Mouse (Mus musculus) embryonic fibroblast, embryonic 13.5 days (primary cell): ENCODE measurements around the gene Gm20388. TPM values are rescaled to one million over a fixed set of nuclear protein-coding genes. Genes with fewer than 3 reads are reported as not detected.

Experiments used
- H3K27ac ChIP-seq: 2 replicates; pipeline ENCODE4 v1.5.1; 2012; ENCODE audit warnings: low read length, control low read depth, inconsistent platforms; ENCODE audit not compliant: insufficient read depth
- H3K4me1 ChIP-seq: 2 replicates; pipeline ENCODE4 v1.6.1; 2011; ENCODE audit warnings: low read length; ENCODE audit not compliant: control insufficient read depth, insufficient read depth
- H3K4me3 ChIP-seq: 2 replicates; pipeline ENCODE4 v1.5.1; 2011; ENCODE audit warnings: mild to moderate bottlenecking, control low read depth, low read length; ENCODE audit not compliant: insufficient read depth
- CTCF ChIP-seq: IDR thresholded peaks from 2 replicates; pipeline ENCODE4 v1.5.1; 2011; ENCODE audit warnings: mild to moderate bottlenecking, control low read depth, low read length, moderate library complexity, borderline replicate concordance; ENCODE audit not compliant: insufficient read depth
- POLR2A ChIP-seq: IDR thresholded peaks from 2 replicates; pipeline ENCODE4 v1.6.1; 2011; ENCODE audit warnings: low read depth, mild to moderate bottlenecking, control low read depth, low read length, moderate library complexity
- polyA plus RNA-seq: library from polyadenylated mRNA; stranded (reverse); fragments of >200 nt; gene quantifications from 2 replicates; pipeline ENCODE4 v1.2.4, GENCODE M21; 2011; ENCODE audit warnings: low read depth; ENCODE audit not compliant: missing spikeins, insufficient read length

The Gm20388 gene
- polyA plus RNA-seq, 1 experiment: 82.8 TPM

DNA sequence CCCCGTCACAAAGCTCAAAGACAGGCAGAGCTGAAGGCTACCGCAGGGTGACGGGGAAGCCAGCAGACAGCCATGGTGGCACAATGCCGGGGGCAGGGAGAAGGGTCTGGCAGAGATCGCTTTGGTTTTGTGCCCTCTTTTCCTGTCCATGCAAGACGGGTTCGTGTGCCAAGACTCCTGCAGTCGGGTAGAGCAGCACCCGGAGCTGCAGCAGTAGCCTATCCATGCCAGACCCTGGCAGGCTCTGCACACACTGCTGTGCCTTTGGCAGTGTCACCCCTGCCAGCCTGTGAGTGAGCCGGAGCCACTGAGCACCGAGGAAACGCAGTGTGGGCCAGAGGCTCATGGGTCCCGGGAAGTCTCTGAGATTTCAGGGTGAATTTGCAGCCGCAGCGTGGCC is 1363.0 kb downstream of the Gm20388 start:
- TF ChIP-seq CTCF (no peak), POLR2A (no peak)
- Histone ChIP-seq H3K4me3 (no peak overlapping the region), H3K4me1 (no peaks in the 10 kb centered on the region), H3K27ac (no peak overlapping the region)

DNA sequence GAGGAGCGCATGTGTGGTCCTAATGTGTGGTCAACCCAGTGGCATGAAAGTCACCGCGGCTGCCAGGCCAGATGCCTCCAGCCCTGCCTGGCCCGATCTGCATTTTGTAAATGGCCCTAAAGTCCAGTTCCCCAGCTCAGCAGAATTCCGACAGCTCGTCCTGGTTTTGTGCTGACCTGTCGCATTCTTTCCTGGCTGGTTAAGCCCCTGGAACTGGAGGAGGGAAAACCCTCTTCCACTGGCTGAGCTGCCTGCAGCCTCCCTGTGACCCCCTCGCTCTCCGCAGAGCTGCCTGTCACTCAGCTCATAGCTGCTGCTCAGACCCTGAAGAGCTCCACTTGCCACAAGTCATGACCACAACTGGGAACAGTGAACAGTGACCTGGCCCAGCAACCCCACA is 1369.8 kb downstream of the Gm20388 start:
- Histone ChIP-seq H3K4me1 (peaks cover 4% of the 10 kb centered on the region; the same call in 1 of the 2 replicates), H3K27ac (no peak overlapping the region), H3K4me3 (no peak overlapping the region)
- TF ChIP-seq CTCF: no peak
- TF ChIP-seq POLR2A: no peak

DNA sequence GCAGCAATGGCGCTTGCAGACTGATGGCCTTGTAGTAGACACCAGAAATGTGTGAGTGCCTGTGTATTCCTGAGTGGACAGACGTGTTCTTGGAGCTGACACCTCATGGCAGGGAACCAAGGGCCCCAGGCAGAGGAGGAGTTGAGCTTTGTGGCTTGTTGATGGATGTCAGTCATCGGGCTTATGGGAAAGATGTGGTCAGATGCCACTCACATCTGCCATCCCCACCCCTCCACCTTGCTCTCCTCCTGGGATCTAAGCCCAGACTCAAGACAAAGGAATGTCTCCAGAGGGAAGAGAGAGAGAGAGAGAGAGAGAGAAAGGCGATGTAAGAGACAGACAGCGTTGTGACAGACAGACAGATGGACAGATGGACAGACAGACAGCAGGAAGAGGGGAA is 1378.7 kb downstream of the Gm20388 start:
- H3K4me1 ChIP-seq: peaks cover 10% of the 10 kb centered on the region; the same call in 1 of the 2 replicates
- no peak overlapping the region for H3K4me3 ChIP-seq
- no peak overlapping the region for H3K27ac ChIP-seq
- TF ChIP-seq POLR2A: no peak
- no peak for TF ChIP-seq CTCF

DNA sequence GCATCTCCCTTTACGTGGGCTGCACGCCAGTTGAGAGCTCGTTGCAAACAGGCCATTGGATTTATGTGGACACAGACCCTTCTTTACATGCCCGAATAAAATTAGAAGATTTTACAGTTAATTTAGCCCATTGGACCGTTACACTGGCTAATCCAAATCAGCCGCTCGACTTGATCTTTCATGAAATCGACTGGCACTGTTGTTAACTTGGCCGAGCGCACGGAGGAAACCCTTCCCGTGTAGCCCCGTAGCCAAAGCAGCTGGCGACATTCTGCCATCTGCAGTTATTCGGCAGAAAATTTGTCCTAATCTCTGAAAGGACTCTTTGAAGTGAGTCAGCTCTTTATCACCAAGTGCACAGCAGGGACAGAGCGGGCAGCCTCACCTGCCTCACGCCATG is 1379.9 kb downstream of the Gm20388 start:
- H3K4me1 ChIP-seq: peaks cover 10% of the 10 kb centered on the region; the same call in 1 of the 2 replicates
- TF ChIP-seq CTCF (no peak), POLR2A (no peak)
- H3K27ac ChIP-seq: no peak overlapping the region

DNA sequence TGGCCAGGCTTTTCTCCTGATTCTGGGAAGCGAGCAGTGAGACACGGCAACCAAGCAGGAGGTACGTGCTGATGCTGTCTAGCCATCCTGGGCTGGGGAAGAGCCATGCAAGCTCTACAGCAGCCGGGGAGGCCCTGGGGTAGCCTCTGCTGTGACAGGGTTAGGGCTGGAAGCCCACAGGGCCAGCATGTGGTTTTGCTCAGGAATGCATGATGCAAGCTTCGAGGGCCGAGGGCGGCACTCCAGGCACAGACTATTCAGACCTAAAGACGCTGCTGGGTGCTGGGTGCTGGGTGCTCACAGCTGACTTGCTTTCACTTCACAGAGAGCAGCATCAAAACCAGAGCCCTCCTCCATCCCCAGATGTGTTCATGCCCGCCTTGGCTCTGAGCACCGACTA is 1382.8 kb downstream of the Gm20388 start:
- H3K4me1 ChIP-seq: peaks cover 3% of the 10 kb centered on the region; the same call in 1 of the 2 replicates
- TF ChIP-seq POLR2A (no peak), CTCF (no peak)
- H3K27ac ChIP-seq: no peak overlapping the region
- no peak overlapping the region for H3K4me3 ChIP-seq

More for the DNA sequence above, 1379.9 kb downstream of the Gm20388 start:
- no peak overlapping the region for H3K4me3 ChIP-seq

DNA sequence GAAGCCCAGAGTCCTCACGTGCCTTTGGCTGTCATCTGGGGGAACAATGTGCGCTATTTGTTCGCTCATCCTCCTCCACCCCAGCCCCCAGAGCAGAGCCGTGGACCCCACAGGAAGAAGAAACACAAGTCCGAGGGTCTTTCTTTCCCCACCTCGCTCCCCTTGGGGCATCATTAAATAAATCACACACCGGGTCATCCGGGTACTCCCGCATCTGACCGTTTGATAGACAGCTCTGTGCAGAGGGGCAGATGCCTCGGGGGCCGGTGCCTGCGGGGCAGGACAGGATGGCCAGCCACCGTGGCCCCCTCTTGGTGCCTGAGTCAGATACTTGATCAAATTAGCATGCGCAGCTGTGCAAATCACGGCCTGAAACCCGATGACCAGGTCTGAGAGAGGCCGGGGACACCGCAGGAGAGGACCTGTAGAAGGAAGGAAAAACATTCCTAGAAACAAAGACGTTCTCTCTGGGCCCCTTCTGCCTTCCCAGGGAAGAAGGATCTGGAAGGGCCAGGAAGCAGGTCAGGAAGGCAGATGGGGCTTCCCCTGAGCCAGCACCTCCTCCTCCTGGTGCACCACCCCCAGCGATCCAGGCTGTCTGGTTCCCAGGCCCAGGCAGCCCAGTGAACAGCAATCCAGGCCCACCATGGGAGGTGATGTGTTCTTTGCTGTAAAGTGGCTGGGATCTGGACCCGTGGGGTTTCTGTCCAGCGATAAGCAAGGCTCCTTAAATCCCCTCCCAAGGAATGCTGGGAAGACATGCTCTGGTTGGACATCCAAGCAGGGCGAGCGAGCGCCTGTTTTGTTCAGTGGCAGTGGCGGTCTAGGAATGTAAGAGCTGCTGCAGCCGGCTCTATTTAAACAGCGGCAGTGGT is 1383.8 kb downstream of the Gm20388 start:
- Histone ChIP-seq H3K27ac (no peak overlapping the region), H3K4me1 (0 out of 2 replicates have a peak, but pooled peaks cover 3% of the 10 kb centered on the region), H3K4me3 (no peak overlapping the region)
- TF ChIP-seq CTCF: no peak
- TF ChIP-seq POLR2A: no peak

DNA sequence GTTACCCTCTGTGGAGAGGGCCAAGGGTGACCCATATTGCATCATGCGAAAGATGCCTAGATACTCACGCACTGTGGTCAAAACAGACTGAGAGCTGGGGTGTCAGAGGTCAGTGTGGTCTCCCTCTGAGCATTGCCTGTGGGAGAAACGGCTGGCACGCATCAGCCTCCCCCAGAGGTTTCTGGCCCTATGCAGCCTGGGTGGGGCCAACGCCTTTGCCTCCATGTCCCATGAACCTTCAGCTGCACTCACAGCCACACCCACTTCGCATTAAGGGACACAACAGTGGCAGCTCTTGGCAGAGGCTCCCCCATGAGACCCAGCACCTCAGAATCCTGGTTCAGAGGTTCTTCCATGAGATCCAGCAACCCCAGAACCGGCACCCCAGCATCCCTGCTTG is 1385.4 kb downstream of the Gm20388 start:
- Histone ChIP-seq H3K4me3 (no peak overlapping the region), H3K4me1 (0 out of 2 replicates have a peak, but pooled peaks cover 3% of the 10 kb centered on the region), H3K27ac (no peak overlapping the region)
- no peak for TF ChIP-seq POLR2A
- TF ChIP-seq CTCF: no peak

DNA sequence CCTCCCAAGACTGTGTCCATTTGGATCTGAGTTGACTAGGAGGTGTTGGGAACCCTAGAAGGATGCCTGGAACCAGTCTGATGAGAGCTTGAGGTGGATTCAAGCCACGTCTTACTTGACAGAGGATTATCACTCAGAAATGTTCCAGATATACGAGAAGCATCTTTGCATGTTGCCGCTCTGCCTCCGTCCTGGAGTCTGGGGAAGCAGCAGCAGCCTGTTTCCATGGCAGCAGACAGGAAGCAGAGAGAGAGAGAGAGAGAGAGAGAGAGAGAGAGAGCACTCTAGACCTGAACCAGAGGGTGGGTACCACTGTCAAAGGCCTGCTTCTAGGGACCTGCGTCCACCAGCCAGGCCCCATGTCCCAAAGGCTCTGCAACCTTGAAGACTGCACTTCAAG is 1386.0 kb downstream of the Gm20388 start:
- TF ChIP-seq POLR2A (no peak), CTCF (no peak)
- Histone ChIP-seq H3K4me3 (no peak overlapping the region), H3K4me1 (0 out of 2 replicates have a peak, but pooled peaks cover 3% of the 10 kb centered on the region), H3K27ac (no peak overlapping the region)

DNA sequence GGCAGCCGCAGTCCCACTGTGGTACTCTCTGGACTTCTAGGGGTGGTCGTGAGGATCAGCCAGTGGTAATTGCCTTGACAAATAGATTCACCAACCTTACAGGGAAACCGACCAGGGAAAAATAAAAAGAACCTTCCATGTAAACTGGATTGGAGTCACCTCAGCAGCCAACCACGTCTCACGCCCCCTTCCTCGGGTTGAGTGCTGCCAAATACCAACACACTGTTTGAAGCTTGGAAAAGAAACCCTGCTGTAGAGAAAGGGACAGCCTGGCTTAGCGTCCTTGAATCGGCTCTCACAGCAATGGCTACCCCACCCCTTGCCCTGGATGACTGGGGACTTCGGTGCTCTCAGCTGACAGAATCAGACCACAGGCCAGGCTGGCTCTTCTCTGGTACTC is 1386.7 kb downstream of the Gm20388 start:
- 0 out of 2 replicates have a peak, but pooled peaks cover 3% of the 10 kb centered on the region for H3K4me1 ChIP-seq
- no peak overlapping the region for H3K27ac ChIP-seq
- TF ChIP-seq POLR2A (no peak), CTCF (no peak)
- H3K4me3 ChIP-seq: no peak overlapping the region

DNA sequence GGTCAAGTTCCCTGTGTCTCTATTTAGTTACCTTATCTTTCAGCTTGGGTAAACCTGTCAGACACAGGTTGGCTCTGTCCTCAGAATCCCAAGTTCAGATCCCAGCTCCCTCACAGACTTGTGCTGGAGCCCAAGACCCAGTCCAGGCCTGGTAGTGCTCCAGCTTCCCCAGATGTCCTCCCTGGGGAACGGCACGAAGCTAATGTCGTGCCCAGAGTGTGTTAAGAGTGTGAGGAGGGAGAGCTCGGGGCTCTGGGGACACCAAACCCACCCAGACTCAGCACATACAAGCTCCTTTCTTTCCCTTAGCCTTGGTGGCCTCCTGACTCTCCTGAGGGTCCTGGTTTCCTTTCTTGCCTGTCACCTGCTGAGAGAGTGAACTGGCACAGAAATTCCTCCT is 1389.4 kb downstream of the Gm20388 start:
- no peak for TF ChIP-seq CTCF
- no peak for TF ChIP-seq POLR2A
- H3K27ac ChIP-seq: no peak overlapping the region
- no peaks in the 10 kb centered on the region for H3K4me1 ChIP-seq
- no peak overlapping the region for H3K4me3 ChIP-seq
